Mouse (Mus musculus): Measurements from ENCODE around the gene Pkd1l3.
A peak's percentile ranks its signal among the peaks of the same experiment; 100 is the strongest.

Gene Pkd1l3

GRCm38 (mm10) chr8:109632498-109632897 lies 18.2 kb downstream of the Pkd1l3 start:
- no peak for DNase-seq

- no peak for DNase-seq
These were observed 20.8 kb downstream of the Pkd1l3 start for GRCm38 (mm10) chr8:109635146-109635545.

- DNase-seq: no peak
These were observed 24.5 kb downstream of the Pkd1l3 start for GRCm38 (mm10) chr8:109638851-109639250.

- DNase-seq: no peak
These were observed 26.1 kb downstream of the Pkd1l3 start for GRCm38 (mm10) chr8:109640410-109640809.

GRCm38 (mm10) chr8:109641236-109641635 lies 26.9 kb downstream of the Pkd1l3 start:
- DNase-seq: no peak

GRCm38 (mm10) chr8:109647331-109647730 lies 33.0 kb downstream of the Pkd1l3 start:
- DNase-seq: no peak

GRCm38 (mm10) chr8:109648469-109648868 lies 34.2 kb downstream of the Pkd1l3 start:
- DNase-seq: no peak

GRCm38 (mm10) chr8:109650801-109651200 lies 36.5 kb downstream of the Pkd1l3 start:
- no peak for DNase-seq

GRCm38 (mm10) chr8:109656860-109657259 lies 42.5 kb downstream of the Pkd1l3 start:
- DNase-seq: no peak

GRCm38 (mm10) chr8:109662328-109662727 lies 48.0 kb downstream of the Pkd1l3 start:
- DNase-seq: no peak

GRCm38 (mm10) chr8:109666616-109667015 lies 52.3 kb downstream of the Pkd1l3 start:
- no peak for DNase-seq

- no peak for DNase-seq
These were observed 58.3 kb downstream of the Pkd1l3 start for GRCm38 (mm10) chr8:109672656-109673055.

- DNase-seq: peak; percentile 46
These were observed 59.3 kb downstream of the Pkd1l3 start for GRCm38 (mm10) chr8:109673596-109673995.

- DNase-seq: no peak
These were observed 61.8 kb downstream of the Pkd1l3 start for GRCm38 (mm10) chr8:109675896-109676643.

GRCm38 (mm10) chr8:109681535-109681934 lies 67.2 kb downstream of the Pkd1l3 start:
- no peak for DNase-seq

- no peak for DNase-seq
These were observed 67.8 kb downstream of the Pkd1l3 start for GRCm38 (mm10) chr8:109682120-109682519.

- DNase-seq: no peak
These were observed 72.9 kb downstream of the Pkd1l3 start for GRCm38 (mm10) chr8:109687248-109687647.

- DNase-seq: no peak
These were observed 77.5 kb downstream of the Pkd1l3 start for GRCm38 (mm10) chr8:109691769-109692168.

- DNase-seq: no peak
These were observed 78.3 kb downstream of the Pkd1l3 start for GRCm38 (mm10) chr8:109692443-109693145.

- DNase-seq: peak; percentile 99
These were observed 79.0 kb downstream of the Pkd1l3 start, which contains the start of gene Ist1 for GRCm38 (mm10) chr8:109693146-109693900. Ist1 (minus strand) TSS chr8:109693260.

GRCm38 (mm10) chr8:109694154-109694553 lies 79.8 kb downstream of the Pkd1l3 start:
- no peak for DNase-seq

- DNase-seq: no peak
These were observed 83.4 kb downstream of the Pkd1l3 start for GRCm38 (mm10) chr8:109697754-109698153.

GRCm38 (mm10) chr8:109698477-109698876 lies 84.2 kb downstream of the Pkd1l3 start:
- DNase-seq: no peak
